Mouse (Mus musculus) ES-Bruce4 (cell line): Measurements from ENCODE around the gene Abcg8.

ENCODE experiments used
- CTCF ChIP-seq: IDR thresholded peaks from one replicate; pipeline ENCODE4 v1.8.1; 2011; ENCODE audit warnings: low read depth, low read length
- EP300 ChIP-seq: IDR thresholded peaks from 2 replicates; pipeline ENCODE4 v1.6.1; 2011; ENCODE audit warnings: low read depth, low read length; ENCODE audit not compliant: insufficient read depth

- no peak for TF ChIP-seq EP300
- no peak for TF ChIP-seq CTCF
These were observed 56.5 kb downstream of the Abcg8 start for GRCm38 (mm10) chr17:84732612-84733011.
